Mouse (Mus musculus) neural tube, embryonic 11.5 days (tissue): Measurements from ENCODE around the gene Tmem25. TPM values are rescaled to one million over a fixed set of nuclear protein-coding genes. Genes with fewer than 3 reads are reported as not detected.

Experiments used
- ATAC-seq: fragments of 200-750 bp; cut with Nextera tagmentation; 2 replicates; pipeline ENCODE4 v1.8.0; 2017; ENCODE audit warnings: moderate number of reproducible peaks, mild to moderate bottlenecking, moderate TSS enrichment, moderate library complexity; ENCODE audit not compliant: insufficient read depth, low FRiP score, low TSS enrichment
- DNase-seq: peaks from one replicate; pipeline ENCODE4 v3.0.0-alpha.2; 2015; ENCODE audit warnings: low spot score
- H3K27ac ChIP-seq: fragments of 300-500 bp; sonication (generic); 2 replicates; pipeline ENCODE4 v1.5.1; 2014; ENCODE audit warnings: low read depth, mild to moderate bottlenecking, low read length
- H3K27me3 ChIP-seq: fragments of 300-500 bp; sonication (generic); 2 replicates; pipeline ENCODE4 v1.6.1; 2014; ENCODE audit warnings: mild to moderate bottlenecking, low read length, mixed read lengths; ENCODE audit not compliant: control insufficient read depth, insufficient read depth
- H3K36me3 ChIP-seq: fragments of 300-500 bp; sonication (generic); 2 replicates; pipeline ENCODE4 v1.6.1; 2014; ENCODE audit warnings: mild to moderate bottlenecking, low read length, moderate library complexity, mixed read lengths; ENCODE audit not compliant: control insufficient read depth, insufficient read depth
- H3K4me1 ChIP-seq: fragments of 300-500 bp; sonication (generic); 2 replicates; pipeline ENCODE4 v1.6.1; 2014; ENCODE audit warnings: low read length, mixed read lengths; ENCODE audit not compliant: control insufficient read depth, insufficient read depth
- H3K4me2 ChIP-seq: fragments of 300-500 bp; sonication (generic); 2 replicates; pipeline ENCODE4 v1.6.1; 2014; ENCODE audit warnings: low read depth, mild to moderate bottlenecking, moderate library complexity
- H3K4me3 ChIP-seq: fragments of 300-500 bp; sonication (generic); 2 replicates; pipeline ENCODE4 v1.5.1; 2014; ENCODE audit warnings: low read depth, low read length
- H3K9ac ChIP-seq: fragments of 300-500 bp; sonication (generic); 2 replicates; pipeline ENCODE4 v1.6.1; 2014; ENCODE audit warnings: mild to moderate bottlenecking, low read length
- H3K9me3 ChIP-seq: fragments of 300-500 bp; sonication (generic); 2 replicates; pipeline ENCODE4 v1.6.1; 2016; ENCODE audit warnings: low read length; ENCODE audit not compliant: control insufficient read depth
- whole genome bisulfite sequencing: fragments of 180-500 bp; shearing (Covaris S2); extraction: QIAGEN DNeasy Blood & Tissue Kit; methylation state at CpG from one replicate; pipeline ENCODE4 v1.1.7; 2014; 5-methylcytosine and 5-hydroxymethylcytosine counted together
- polyA plus RNA-seq: library from polyadenylated mRNA; unstranded; fragments of >200 nt; fragmentation: Nextera tagmentation; extraction: Ambion mirVana; gene quantifications from 2 replicates; pipeline ENCODE4 v1.2.1, GENCODE M21; 2014

Gene Tmem25
- polyA plus RNA-seq = 3.1 and 3.3 TPM in 2 replicates

GRCm38 (mm10) chr9:44799102-44799957 is at the start of gene Tmem25:
Gene Tmem25 (minus strand): TSS chr9:44799307.
- under 1% methylated on average over 73 of the region's 75 CpGs for WGBS
- H3K27me3 ChIP-seq = peaks cover 7% of the 10 kb centered on the region
- H3K4me2 ChIP-seq = peak within 1 kb of the TSS; percentile 91

DNA sequence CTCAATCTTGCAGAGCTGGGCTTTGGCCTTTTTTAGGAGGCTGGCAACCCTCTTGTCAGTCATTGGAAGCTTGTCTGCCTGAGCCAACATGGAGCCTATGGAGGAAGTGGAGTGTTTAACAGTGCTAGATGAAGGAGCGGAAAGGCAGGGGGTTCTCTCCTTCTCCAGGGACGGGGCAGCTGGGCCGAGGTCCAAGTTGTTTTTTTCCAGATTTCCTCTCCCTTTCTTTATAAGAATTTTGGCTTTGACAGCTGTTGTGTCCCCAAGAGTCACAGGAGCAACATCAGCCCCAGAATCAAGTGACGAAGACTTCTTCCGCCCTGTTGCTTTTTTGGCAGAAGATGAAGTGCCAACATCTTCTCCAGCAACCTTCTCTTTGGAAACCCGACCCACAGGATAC is 48.3 kb upstream of the Tmem25 start:
- no peak overlapping the region for H3K4me3 ChIP-seq
- H3K9ac ChIP-seq = no peak overlapping the region
- ATAC-seq (no peak), DNase-seq (no peak)
- no peaks in the 10 kb centered on the region for H3K9me3 ChIP-seq
- peaks cover 18% of the 10 kb centered on the region for H3K36me3 ChIP-seq
- WGBS = 96% methylated on average over 6 of the region's 6 CpGs
- H3K27me3 ChIP-seq = no peaks in the 10 kb centered on the region
- H3K4me2 ChIP-seq = no peak overlapping the region
- no peaks in the 10 kb centered on the region for H3K4me1 ChIP-seq
- no peak overlapping the region for H3K27ac ChIP-seq

More at GRCm38 (mm10) chr9:44799102-44799957, at the start of gene Tmem25:
- peaks cover 7% of the 10 kb centered on the region; the same call in 1 of the 2 replicates for H3K4me1 ChIP-seq
- no peaks in the 10 kb centered on the region for H3K9me3 ChIP-seq
- peak within 1 kb of the TSS; percentile 52 for H3K4me3 ChIP-seq
- peak; percentile 87 for DNase-seq
- peak; percentile 97 for ATAC-seq
- H3K36me3 ChIP-seq = no peaks in the 10 kb centered on the region
- no peak within 1 kb of the TSS for H3K27ac ChIP-seq
- peak within 1 kb of the TSS; percentile 61 for H3K9ac ChIP-seq

GRCm38 (mm10) chr9:44841241-44841640 is 42.1 kb upstream of the Tmem25 start:
- no peaks in the 10 kb centered on the region for H3K27me3 ChIP-seq
- peaks cover 27% of the 10 kb centered on the region for H3K36me3 ChIP-seq
- no peaks in the 10 kb centered on the region for H3K4me1 ChIP-seq
- H3K27ac ChIP-seq = no peak overlapping the region
- H3K4me2 ChIP-seq = no peak overlapping the region
- DNase-seq = no peak
- H3K9ac ChIP-seq = no peak overlapping the region
- no peak for ATAC-seq
- 92% methylated on average over 10 of the region's 10 CpGs for WGBS
- H3K4me3 ChIP-seq = no peak overlapping the region
- H3K9me3 ChIP-seq = no peaks in the 10 kb centered on the region

DNA sequence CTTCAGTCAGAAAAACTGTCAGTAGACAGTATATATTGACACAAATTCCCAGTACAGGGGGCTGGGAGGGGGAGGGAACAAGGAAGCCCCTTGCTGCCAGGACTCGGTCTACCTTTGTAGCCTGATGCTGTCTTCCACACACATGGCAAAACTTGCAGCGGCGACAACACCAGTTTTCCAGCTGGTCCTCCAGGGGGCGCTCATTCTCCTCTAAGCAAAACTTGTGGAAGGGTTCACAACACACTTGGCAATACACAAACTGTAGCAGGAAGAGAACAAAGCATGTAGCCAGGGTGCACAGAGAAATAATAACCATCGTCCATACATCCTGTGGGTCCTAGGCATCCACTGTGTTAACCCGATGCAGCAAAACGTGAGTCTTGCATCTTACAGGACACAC is 37.3 kb upstream of the Tmem25 start:
- no peak overlapping the region for H3K9ac ChIP-seq
- no peaks in the 10 kb centered on the region for H3K4me1 ChIP-seq
- no peak overlapping the region for H3K4me2 ChIP-seq
- H3K27me3 ChIP-seq = no peaks in the 10 kb centered on the region
- no peak overlapping the region for H3K4me3 ChIP-seq
- H3K9me3 ChIP-seq = no peaks in the 10 kb centered on the region
- WGBS = 59% methylated on average over 7 of the region's 7 CpGs
- H3K27ac ChIP-seq = no peak overlapping the region
- no peak for ATAC-seq
- H3K36me3 ChIP-seq = peaks cover 32% of the 10 kb centered on the region
- peak; percentile 82 for DNase-seq

DNA sequence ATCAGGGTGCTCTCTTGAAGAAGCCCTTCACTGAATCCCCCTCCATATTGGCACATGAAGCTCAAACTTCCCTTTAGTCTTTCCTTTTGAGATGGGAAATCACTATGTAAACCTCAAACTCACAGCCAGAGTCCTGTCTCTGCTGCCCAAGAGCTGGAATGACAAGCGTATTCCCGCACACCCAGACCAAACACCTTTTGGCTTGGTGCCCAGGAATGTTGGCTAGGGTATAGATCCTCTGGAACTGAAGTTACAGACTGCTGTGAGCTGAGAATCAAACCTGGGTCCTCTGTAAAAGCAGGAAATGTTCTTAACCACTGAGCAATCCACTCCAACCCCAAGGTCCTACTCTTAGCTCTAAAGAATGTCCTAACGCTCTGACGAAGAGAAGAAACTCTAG is 33.2 kb upstream of the Tmem25 start:
- DNase-seq = no peak
- H3K27me3 ChIP-seq = no peaks in the 10 kb centered on the region
- no peaks in the 10 kb centered on the region for H3K9me3 ChIP-seq
- no peak for ATAC-seq
- whole genome bisulfite sequencing = 96% methylated on average over 4 of the region's 4 CpGs
- H3K27ac ChIP-seq = no peak overlapping the region
- no peaks in the 10 kb centered on the region for H3K4me1 ChIP-seq
- H3K4me2 ChIP-seq = no peak overlapping the region
- no peak overlapping the region for H3K4me3 ChIP-seq
- no peak overlapping the region for H3K9ac ChIP-seq
- peaks cover 33% of the 10 kb centered on the region for H3K36me3 ChIP-seq

GRCm38 (mm10) chr9:44830506-44830905 is 31.4 kb upstream of the Tmem25 start:
- no peak overlapping the region for H3K4me2 ChIP-seq
- no peaks in the 10 kb centered on the region for H3K9me3 ChIP-seq
- H3K27ac ChIP-seq = no peak overlapping the region
- H3K27me3 ChIP-seq = no peaks in the 10 kb centered on the region
- ATAC-seq (no peak), DNase-seq (no peak)
- H3K4me3 ChIP-seq = no peak overlapping the region
- WGBS = 88% methylated on average over 2 of the region's 2 CpGs
- no peaks in the 10 kb centered on the region for H3K4me1 ChIP-seq
- peaks cover 35% of the 10 kb centered on the region for H3K36me3 ChIP-seq
- H3K9ac ChIP-seq = no peak overlapping the region

GRCm38 (mm10) chr9:44828944-44829343 is 29.8 kb upstream of the Tmem25 start:
- no peak for DNase-seq
- no peaks in the 10 kb centered on the region for H3K4me1 ChIP-seq
- H3K9me3 ChIP-seq = no peaks in the 10 kb centered on the region
- H3K36me3 ChIP-seq = peaks cover 38% of the 10 kb centered on the region
- WGBS = 98% methylated on average over 11 of the region's 11 CpGs
- H3K27ac ChIP-seq = no peak overlapping the region
- H3K4me2 ChIP-seq = no peak overlapping the region
- no peak overlapping the region for H3K9ac ChIP-seq
- H3K27me3 ChIP-seq = no peaks in the 10 kb centered on the region
- H3K4me3 ChIP-seq = no peak overlapping the region
- no peak for ATAC-seq

- H3K4me2 ChIP-seq = no peak overlapping the region
- no peaks in the 10 kb centered on the region for H3K4me1 ChIP-seq
- H3K9ac ChIP-seq = no peak overlapping the region
- ATAC-seq = no peak
- no peaks in the 10 kb centered on the region for H3K27me3 ChIP-seq
- peaks cover 38% of the 10 kb centered on the region for H3K36me3 ChIP-seq
- WGBS = 90% methylated on average over 7 of the region's 7 CpGs
- no peak for DNase-seq
- no peaks in the 10 kb centered on the region for H3K9me3 ChIP-seq
- H3K4me3 ChIP-seq = no peak overlapping the region
- no peak overlapping the region for H3K27ac ChIP-seq
Observed at GRCm38 (mm10) chr9:44826660-44827059, 27.6 kb upstream of the Tmem25 start.
